Mouse (Mus musculus): ENCODE measurements around the gene Stk25. TPM values are rescaled to one million over a fixed set of nuclear protein-coding genes. Genes with fewer than 3 reads are reported as not detected.

The Stk25 gene
- total RNA-seq, 2 experiments from 2014 or later = 79.2 to 82.7 TPM

DNA sequence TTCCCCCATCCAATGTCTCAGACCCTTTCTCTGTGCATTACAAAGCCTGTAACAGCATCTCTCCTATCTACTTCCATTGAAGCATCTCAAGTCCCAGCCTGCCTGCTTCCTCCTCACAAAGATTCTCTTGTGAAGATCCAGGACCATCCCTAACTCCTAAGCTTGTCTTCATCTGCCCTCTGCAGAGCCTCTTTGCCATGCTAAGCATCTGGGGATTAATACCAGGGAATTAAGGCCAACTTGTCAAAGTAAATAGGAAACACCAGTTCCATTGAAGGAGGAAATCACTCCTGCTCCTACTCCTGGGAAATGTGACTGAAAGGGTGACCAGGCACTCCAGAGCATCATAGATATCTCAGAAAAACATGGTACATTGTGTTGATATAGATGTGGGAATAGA is 11.5 kb upstream of the Stk25 start:
- no peak for DNase-seq

DNA sequence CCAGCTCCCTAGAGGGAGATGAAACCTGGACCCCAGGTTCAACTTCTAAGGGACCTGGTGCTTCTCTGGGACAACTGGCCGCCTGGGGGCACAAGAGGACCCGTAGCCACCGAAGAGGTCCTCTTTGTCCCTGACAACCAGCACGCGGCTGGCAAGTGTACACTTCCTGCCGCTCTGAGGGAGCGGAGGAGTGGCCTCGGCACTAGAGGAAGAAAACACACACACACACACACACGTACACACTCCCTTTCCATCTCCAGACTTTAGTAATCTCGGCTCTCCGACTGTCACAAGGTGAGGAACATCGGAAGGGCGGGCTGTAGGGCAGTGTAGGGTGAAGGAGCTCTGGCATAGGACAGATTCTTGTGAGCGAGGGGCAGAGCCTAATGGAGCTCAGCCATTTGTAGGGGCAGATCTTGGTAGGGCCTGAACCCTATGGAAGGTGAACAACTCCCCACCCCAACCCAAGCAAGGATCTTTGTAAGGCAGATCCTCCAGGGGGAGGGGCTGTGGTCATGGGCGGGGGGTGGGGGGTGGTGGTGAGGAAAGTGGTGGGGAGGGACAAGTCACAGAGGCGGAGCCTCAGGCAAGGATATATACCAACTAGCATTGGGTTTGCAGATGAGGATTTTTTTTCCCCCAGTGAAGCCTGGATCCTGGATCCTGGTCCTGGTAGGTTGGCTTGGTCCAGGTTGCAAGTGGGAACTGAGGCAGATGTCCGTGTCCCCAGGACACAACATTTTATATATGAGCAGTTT is 10.5 kb upstream of the Stk25 start:
- DNase-seq = peak; percentile 74

DNA sequence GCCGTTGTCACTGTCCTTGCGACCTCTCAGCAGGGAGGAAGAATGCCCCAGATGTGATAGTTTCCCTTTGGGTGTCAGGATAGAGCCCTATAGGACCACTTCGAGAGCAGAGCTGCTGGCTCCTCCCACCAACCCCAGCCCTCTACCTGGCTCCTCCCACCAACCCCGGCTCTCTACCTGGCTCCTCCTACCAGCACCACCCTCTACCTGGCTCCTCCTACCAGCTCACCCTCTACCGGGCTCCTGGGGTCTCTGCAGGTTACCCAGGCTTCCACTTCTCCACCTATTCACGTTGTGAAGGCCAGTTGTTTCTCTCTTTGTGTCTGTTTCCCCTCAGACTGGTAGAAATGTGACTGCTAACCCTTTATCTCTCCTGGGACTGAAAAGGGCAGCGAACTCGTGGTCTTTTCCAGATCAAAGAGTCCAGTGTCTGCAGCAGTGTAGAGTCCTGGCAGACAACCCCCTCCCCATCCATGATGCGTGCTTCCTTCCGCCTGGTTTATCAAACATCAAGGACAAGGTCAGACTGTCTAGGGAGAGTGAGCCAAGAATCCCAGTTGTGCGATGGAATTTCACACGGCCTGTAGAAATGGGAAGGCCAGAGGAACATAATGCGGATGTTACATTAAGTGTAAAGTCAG is 9.4 kb upstream of the Stk25 start:
- no peak for DNase-seq

DNA sequence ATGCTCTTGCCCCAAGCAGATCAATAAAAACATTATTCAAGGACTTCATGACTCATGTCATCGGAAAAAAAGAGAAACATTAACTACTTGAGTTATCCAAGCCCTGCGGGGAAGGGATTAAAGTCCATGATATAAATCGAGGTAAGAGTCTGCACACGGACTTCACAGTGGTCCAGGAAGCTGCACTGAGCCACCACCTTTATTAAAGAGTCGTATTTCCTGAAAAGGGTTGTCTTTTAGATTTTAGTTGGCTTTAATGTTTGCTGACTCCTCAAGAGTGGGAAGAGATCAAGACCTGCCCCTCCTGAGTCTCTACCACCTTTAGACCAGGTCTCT is 1.5 kb downstream of the Stk25 start:
- no peak for DNase-seq

DNA sequence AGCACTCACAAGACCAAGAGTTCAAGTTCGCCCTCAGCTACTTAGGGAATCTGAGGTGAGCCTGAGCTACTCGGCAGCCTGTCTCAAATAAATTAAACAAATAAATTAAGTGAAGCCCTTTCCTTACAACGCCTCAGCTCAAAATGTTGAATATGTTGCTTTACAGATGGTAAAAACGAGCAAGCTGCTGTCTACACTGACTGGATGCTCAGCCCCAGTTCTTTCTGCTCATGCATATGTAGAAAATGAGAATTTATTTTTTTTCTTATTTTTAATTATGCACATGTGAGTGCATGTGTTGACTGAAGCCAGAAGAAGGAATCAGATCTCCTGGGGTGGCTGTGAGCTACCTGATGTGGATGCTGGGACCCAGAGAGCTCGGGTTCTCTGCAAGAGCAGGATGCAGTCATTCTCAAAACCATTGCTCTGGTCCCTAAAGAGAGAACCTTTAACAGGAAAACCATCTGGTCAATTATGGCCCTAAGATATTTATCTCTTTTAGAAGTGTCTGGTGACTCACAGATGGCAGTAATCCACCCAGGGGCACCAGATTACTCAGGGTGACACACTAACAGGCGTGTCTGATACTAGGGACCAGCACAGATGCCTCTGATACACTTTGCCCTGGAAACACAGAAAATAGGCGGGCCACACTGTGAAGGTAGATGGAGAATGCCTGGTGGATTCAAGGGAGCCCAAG is 2.0 kb downstream of the Stk25 start:
- no peak for DNase-seq

DNA sequence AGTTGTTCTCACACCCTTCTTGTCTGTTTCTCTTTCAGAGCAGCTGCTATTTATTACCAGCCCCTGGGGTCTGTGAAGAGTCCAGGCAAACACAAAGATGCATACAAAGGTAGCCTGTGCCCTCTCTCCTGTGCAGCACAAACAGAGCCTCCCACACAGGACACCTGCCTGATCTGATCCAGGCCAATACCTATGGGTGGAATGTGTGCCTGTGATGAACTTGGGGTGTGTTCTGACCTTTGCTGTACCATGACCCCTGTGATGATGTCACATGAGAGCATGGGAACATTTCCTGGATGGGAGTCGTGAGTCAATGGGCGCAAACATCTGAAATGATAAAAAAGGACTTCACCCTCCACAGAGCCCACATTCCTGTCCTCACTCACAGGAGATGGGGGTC is 3.7 kb downstream of the Stk25 start:
- DNase-seq = no peak

DNA sequence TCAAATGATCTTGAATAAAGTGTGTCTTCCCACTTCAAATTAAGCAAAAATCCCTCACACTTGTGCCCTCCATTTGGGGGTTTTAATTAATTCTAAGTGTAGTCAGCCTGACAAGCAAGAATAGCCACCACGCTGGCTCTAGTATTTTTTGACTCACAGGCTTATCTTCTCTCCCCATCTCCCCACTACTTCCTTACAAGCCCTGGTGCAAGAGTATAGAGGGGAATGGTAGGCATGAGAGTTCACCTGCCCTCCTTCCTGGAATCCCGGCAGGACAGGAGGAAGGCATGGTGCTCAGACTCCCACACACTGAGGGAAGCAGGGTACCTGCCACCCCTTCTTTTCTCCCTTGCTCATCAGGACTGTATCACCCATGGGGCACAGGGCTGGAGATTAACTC is 4.2 kb downstream of the Stk25 start:
- DNase-seq = no peak

DNA sequence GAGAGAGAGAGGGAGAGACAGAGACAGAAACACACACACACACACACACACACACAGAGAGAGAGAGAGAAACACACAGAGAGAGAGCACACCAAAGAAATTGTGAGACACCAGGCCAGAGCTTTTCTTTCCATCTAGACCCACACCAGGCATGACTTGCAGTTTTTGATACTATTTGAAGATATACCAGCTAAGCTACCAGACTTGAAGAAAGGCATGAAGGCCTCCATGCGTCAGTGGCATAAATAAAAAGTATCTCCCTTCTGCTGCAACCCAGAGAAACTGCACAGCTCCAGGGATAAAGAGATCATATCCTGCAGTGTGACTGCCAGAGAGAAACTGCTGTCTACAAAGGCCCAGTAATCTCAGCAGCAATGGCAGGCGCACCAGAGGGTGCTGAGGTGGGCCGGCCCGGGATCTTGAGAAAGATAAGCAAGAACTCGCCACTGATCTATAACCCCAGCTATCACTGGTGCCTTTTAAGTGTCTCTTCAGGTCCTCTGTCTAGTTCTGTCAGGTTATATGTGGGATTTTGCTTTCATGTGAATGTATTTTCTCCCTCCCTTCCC is 8.8 kb downstream of the Stk25 start:
- no peak for DNase-seq

DNA sequence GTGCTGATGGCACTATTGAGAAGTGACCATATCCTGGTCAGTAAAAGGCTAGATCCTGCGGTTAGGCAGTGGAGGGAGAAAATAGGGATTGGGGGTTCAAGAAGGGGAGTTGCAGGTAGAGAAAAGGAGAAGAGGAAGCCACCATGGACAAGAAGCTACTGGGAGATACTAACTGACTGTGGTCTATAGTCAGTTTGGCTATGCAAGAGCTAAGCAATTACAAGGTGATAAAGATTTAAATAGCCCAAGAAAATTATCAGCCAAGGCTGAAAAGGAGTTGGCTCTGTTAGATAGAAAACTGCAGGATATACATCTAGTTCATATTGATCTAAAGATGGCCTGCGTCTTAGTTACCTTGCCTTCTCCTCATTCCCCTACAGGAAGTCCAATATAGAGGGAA is 15.8 kb downstream of the Stk25 start:
- no peak for DNase-seq

DNA sequence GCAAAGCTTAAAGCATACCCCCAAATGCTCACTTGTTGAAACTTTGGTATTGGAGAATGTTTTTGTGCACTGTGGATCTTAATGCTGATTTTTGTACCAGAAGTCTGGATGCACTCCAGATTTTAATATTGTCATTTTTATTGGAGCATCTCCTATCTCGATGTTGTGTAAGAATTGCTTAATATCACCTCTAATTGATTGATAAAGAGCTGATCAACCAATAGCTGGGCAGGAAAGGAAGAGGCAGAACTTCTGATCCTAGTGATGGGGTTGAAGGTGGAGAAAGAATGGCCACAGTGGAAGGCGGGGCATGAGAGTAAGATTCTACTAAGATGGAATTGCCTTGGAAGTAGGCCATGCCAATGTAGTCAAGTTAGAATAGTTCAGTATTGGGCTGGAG is 16.5 kb downstream of the Stk25 start:
- no peak for DNase-seq

DNA sequence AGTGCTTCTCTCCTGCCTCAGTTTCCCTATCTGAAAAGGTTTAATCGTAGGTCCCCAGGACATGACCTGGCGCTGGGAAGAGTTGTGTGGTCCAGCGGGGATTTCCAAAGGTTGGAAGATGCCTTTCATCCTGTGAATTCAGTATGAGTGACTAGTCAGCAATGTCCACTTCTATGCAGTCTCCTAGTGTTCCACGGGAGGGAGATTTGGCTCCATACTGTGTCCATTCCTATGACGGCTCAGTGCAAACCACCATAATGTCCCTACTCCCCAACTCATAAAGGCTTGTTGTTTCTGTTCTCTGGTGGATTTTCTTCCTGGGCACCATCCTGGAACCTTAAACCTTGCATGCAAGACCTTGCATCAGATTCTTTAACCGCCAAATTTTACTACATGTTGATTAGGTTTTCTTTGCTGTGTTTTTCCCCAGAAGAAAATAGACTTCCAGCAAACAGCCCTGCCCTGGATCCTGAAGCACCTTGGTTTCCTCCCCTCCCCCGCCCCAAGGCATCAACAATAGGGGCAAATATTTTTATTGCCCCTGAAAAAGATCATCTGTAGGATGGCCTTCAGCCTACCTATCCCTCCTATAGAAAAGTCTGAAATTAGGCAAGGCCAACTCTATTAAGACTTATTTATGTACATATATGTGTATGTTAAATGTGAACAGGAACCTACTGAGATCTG is 22.1 kb downstream of the Stk25 start:
- DNase-seq = no peak

DNA sequence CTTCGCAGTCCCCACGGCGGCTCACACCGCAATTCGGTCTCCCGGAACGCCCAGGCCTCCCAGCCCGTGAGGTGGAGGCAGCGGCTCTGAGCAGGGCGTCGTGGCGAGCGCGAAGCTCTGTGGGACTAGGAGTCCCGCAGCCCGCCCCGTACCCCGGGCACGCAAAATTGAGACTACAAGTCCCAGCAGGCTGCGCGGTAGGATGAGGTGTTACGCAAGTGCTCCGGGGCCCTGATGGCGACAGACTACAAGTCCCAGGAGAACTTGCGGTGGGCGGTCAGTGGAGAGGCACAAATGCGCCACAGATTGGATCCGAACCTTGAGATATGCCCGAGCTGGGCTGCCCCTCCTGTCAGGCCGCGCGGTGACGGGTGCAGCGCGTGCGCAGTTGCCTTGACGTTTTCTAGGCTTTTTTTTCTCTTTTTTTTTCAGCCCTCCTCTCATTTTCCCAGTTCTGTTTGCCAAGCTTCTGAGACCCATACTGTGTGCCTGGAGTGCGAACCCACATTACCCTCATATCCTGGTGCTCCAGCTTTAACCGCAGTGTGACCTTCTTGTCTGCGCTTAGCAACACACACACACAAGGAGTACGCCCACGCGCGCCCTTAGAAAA is 22.8 kb downstream of the Stk25 start:
- DNase-seq = peak; percentile 99

DNA sequence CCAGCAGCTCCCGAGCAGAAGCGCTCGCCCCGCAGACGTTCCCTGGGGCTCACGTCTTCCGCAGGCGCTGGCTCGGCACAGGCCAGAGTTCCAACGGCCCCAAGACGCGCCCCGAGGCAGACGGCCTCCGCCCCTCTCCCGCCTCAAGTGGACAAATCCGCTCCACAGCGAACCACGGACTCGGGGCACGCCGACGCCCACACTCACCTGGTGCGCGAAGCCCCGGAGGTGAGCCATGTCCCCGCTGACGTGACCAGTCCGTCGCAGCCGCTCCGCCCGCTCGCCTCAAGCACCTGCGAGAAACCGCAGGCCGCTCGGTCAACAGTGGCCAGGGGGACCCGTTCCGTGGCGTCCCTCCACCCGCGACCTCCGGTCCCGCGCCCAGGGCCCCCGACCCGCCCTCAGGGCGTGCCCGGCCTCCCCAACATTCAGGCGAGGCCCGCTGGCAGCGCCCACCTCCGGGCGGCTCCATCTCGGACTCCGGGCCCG is 23.3 kb downstream of the Stk25 start:
- no peak for DNase-seq

DNA sequence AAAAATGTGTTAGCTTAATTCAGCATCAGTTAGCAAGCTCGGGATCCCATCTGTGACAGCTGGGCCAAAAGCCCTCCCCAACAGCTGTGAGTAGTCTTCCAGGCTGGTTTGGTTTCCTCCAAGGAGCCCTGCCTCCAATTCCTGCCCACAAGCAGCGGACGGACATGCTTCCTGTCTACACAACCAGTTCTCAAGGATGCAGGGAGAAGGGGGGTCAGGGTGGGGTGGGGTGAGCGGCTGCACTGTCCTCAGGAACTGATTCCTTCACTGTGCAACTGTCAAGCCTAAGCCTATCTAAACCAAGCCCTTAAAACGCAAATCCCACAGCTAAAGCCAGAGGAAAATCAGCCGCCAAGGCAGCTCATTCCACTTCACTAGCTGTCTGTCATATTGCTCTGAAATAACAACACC is 24.0 kb downstream of the Stk25 start:
- peak; percentile 65 for DNase-seq

DNA sequence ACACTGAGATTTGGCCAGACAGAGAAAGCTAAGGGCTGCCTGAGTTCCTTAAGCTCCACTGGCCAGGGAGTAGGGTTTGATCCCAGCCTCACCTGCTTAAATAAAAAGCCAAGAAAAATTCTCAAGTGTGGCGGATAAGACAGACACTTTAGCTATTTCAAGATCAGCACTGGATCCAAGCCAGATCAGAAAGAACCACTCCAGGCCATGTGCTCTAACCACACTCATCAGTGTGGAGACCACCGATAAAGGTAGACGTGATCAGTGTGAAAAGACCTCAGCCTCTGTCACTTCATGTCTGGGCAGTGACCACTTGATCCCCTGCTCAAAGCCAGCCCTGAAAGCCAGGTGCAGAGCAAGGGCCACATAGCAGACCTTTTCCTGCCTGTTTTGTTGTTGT is 25.7 kb downstream of the Stk25 start:
- no peak for DNase-seq

DNA sequence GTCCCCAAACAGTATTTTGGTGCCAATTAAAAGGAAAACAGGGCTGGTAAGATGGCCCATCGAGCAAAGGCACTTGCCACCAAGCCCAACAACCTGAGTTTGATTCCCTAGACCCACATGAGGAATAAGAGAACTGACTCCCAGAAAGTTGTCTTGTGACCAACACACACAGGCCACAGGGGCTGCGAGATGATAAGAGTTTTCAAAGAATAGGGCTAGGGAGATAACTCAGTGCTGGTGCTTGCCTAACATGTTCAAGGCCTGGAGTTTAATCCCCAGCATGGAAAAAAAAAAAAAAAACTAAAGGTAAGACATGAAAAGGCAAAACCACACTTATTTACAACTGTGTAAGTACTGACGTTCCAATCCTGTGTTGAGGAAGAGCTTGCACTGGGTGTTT is 27.7 kb downstream of the Stk25 start:
- no peak for DNase-seq

DNA sequence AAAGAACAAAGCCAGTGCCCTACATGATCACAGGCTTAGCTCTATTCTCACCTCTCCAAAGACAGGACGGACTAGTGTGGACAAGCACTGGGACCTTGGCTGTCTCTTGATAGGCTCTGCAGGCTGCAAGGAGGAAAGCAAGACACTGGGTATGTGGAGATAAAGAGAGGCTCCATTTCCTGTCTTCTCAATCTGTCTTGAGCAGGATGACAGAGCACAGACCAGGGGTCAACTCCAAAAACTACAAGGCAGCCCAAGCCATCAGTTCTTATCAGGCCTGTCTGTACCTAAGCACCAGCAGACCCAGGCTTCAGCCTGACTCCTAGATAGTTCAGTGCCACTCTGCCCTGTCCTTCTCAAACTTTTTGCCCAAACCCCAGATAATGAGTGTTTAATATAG is 34.0 kb downstream of the Stk25 start:
- DNase-seq = no peak

DNA sequence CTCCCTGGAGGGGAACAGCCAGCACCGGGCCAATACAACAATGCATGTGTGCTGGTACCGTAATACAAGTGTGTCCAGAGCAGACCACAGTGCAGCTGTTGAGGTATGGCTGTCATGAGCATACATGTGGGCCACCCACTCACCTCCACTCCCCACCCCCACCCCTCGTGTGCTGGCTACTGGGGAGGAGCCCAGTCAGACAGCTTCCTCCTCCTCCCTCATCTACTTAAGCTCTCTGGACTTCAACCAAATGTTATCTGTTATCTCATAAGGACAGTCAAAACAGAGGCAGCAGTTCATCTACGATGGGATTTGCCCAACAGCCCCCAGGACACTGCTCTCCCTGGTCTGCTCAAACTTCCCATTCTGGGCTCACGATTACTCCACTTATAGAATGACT is 39.5 kb downstream of the Stk25 start:
- DNase-seq = no peak

DNA sequence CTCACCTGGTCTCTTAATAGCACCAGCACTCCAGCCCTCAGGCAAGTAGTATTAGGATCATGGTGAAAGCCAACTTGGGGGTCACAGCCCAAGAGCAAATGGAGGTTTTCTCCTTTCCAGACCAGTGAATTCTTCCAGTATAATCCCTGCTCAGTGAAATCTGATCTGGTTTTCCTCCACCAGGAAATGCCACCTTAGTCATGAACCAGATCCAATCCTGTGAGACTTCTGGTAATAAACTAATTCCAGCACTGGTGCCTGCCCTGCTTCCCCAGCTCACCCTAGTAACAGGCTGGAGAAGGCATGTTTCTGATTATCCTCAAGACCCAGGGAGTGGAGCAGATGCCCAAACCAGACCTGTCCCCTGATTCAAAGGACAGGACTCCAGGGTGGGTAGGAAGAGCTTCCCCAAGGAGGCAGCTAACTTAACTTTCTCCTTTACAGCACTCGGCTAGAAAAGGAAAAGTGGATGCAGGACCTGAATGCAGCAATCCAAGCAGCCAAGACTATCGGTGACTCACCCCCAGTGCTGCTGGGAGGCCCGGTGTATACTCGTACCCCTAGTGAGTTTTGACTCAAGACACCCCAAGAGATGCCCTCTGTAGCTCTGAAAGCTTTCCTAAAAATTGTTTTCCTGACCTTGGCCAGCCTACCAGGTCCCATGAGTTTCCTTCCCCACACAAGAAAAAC is 40.3 kb downstream of the Stk25 start:
- DNase-seq = no peak

DNA sequence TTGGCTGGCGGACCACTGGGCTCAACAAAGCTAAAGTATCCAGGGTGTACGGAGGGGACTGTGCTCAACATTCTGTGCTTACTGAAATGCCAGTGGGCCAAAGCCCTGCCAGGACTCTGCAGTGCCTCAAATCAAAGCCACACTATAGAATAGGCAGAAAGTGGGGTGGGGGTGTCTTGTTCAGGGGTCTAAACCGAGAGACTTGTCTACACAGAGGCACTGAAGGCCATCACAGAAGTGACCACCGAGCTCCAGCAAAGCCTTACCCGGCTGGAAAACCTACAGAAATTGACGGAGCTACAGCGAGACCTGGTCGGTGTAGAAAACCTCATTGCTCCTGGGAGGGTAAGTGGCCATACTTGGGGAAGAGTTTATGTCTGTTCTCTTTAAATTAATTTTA is 48.7 kb downstream of the Stk25 start:
- no peak for DNase-seq

DNA sequence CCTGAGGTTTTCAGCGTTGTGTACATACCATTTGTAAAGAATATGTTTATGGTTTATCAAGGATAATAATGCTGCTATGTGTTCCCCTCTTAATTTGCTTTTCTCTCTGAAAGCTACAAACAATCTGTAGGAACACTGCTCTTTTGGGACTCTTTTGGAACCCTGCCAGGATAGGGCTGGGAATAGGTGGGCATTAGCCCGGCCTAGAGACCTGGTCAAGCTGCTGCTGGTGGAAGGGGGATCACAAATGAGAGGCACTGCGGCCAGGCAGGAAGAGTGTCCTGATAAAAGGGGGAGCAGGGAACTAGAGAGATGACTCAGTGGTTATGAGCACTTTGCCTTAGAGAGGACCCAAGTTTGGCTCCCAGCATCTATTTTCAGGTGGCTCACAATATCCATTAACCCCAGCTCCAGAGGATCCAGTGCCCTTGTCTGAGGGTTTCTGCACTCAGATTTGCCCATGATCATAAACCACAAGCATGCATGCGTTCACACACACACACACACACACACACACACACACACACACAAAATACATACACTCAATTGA is 49.7 kb downstream of the Stk25 start:
- DNase-seq = no peak
